Mouse (Mus musculus): ENCODE data around the gene Camta2.
A peak's percentile ranks its signal among the peaks of the same experiment; 100 is the strongest.

- no peak for TF ChIP-seq CTCF (IDR thresholded peaks at IDR 0.05)
- TF ChIP-seq POLR2A (IDR thresholded peaks at IDR 0.05; ENCODE audit: insufficient read depth, low read depth, low read length): 0 out of 2 replicates have a peak, but pooled peaks have one; percentile 13
Measured at GRCm38 (mm10) chr11:70650322-70651175, 37.4 kb downstream of the Camta2 start.
